Mouse (Mus musculus) liver, embryonic 15.5 days (tissue): Measurements from ENCODE around the gene Ttll6. TPM values are rescaled to one million over a fixed set of nuclear protein-coding genes. Genes with fewer than 3 reads are reported as not detected.

Source experiments
- ATAC-seq: fragments of 200-750 bp; cut with Nextera tagmentation; 2 replicates; pipeline ENCODE4 v1.8.0; 2017; ENCODE audit warnings: moderate number of reproducible peaks, mild to moderate bottlenecking, moderate library complexity; ENCODE audit not compliant: insufficient read depth
- H3K27ac ChIP-seq: fragments of 300-500 bp; sonication (generic); replicated peaks from 2 replicates; pipeline ENCODE4 v1.5.1; 2015; ENCODE audit warnings: mild to moderate bottlenecking, inconsistent platforms
- H3K27me3 ChIP-seq: fragments of 300-500 bp; sonication (generic); 2 replicates; pipeline ENCODE4 v1.6.1; 2015; ENCODE audit warnings: mild to moderate bottlenecking, inconsistent platforms
- H3K36me3 ChIP-seq: fragments of 300-500 bp; sonication (generic); replicated peaks from 2 replicates; pipeline ENCODE4 v1.6.1; 2015; ENCODE audit warnings: moderate library complexity, mild to moderate bottlenecking, inconsistent platforms
- H3K4me1 ChIP-seq: fragments of 300-500 bp; sonication (generic); replicated peaks from 2 replicates; pipeline ENCODE4 v1.6.1; 2015; ENCODE audit warnings: inconsistent platforms
- H3K4me2 ChIP-seq: fragments of 300-500 bp; sonication (generic); 2 replicates; pipeline ENCODE4 v1.6.1; 2015; ENCODE audit warnings: moderate library complexity, mild to moderate bottlenecking, inconsistent platforms
- H3K4me3 ChIP-seq: fragments of 300-500 bp; sonication (generic); replicated peaks from 2 replicates; pipeline ENCODE4 v1.5.1; 2015; ENCODE audit warnings: mild to moderate bottlenecking, inconsistent platforms
- H3K9ac ChIP-seq: fragments of 300-500 bp; sonication (generic); 2 replicates; pipeline ENCODE4 v1.6.1; 2015; ENCODE audit warnings: moderate library complexity, mild to moderate bottlenecking, inconsistent platforms
- H3K9me3 ChIP-seq: fragments of 300-500 bp; sonication (generic); replicated peaks from 2 replicates; pipeline ENCODE4 v1.6.1; 2016; ENCODE audit warnings: inconsistent platforms
- WGBS: fragments of 180-500 bp; shearing (Covaris S2); methylation state at CpG from one replicate; pipeline ENCODE4 v1.1.7; 2015; ENCODE audit warnings: mixed read lengths; ENCODE audit not compliant: insufficient replicate concordance; 5-methylcytosine and 5-hydroxymethylcytosine counted together
- polyA plus RNA-seq: library from polyadenylated mRNA; unstranded; fragments of >200 nt; fragmentation: Nextera tagmentation; extraction: Ambion mirVana; gene quantifications from 2 replicates; pipeline ENCODE4 v1.2.1, GENCODE M21; 2015

Gene Ttll6
- polyA plus RNA-seq, 1 experiment from 2014 or later = not detected

- Histone ChIP-seq H3K4me2 (no peak overlapping the region), H3K4me3 (no peak overlapping the region), H3K4me1 (peaks cover 4% of the 10 kb centered on the region; the same call in 1 of the 2 replicates), H3K9ac (no peak overlapping the region), H3K27me3 (peaks cover 93% of the 10 kb centered on the region), H3K9me3 (no peaks in the 10 kb centered on the region), H3K27ac (no peak overlapping the region), H3K36me3 (no peaks in the 10 kb centered on the region)
- ATAC-seq = no peak
- WGBS = 22% methylated on average over 9 of the region's 9 CpGs
Observed at GRCm38 (mm10) chr11:96168125-96168524, 34.5 kb downstream of the Ttll6 start.

GRCm38 (mm10) chr11:96169016-96169415 is 35.4 kb downstream of the Ttll6 start:
- Histone ChIP-seq H3K27me3 (peaks cover 96% of the 10 kb centered on the region), H3K36me3 (no peaks in the 10 kb centered on the region), H3K4me1 (peaks cover 4% of the 10 kb centered on the region; the same call in 1 of the 2 replicates), H3K4me2 (no peak overlapping the region), H3K27ac (no peak overlapping the region), H3K9me3 (no peaks in the 10 kb centered on the region), H3K4me3 (no peak overlapping the region), H3K9ac (no peak overlapping the region)
- 10% methylated on average over 7 of the region's 7 CpGs for WGBS
- no peak for ATAC-seq

GRCm38 (mm10) chr11:96170711-96171379 is 37.3 kb downstream of the Ttll6 start:
- WGBS = 2% methylated on average over 20 of the region's 20 CpGs
- H3K27me3 ChIP-seq = peaks cover 99% of the 10 kb centered on the region
- no peak overlapping the region for H3K4me2 ChIP-seq
- ATAC-seq = no peak
- H3K9me3 ChIP-seq = no peaks in the 10 kb centered on the region
- H3K27ac ChIP-seq = no peak overlapping the region
- no peaks in the 10 kb centered on the region for H3K4me1 ChIP-seq
- H3K9ac ChIP-seq = no peak overlapping the region
- H3K36me3 ChIP-seq = no peaks in the 10 kb centered on the region
- no peak overlapping the region for H3K4me3 ChIP-seq

- H3K27ac ChIP-seq = no peak overlapping the region
- no peak overlapping the region for H3K9ac ChIP-seq
- ATAC-seq = no peak
- no peak overlapping the region for H3K4me3 ChIP-seq
- H3K4me2 ChIP-seq = no peak overlapping the region
- H3K9me3 ChIP-seq = no peaks in the 10 kb centered on the region
- H3K36me3 ChIP-seq = no peaks in the 10 kb centered on the region
- WGBS = 3% methylated on average over 3 of the region's 3 CpGs
- peaks cover 100% of the 10 kb centered on the region for H3K27me3 ChIP-seq
- no peaks in the 10 kb centered on the region for H3K4me1 ChIP-seq
Observed at GRCm38 (mm10) chr11:96171601-96172000, 38.0 kb downstream of the Ttll6 start.

- no peaks in the 10 kb centered on the region for H3K36me3 ChIP-seq
- H3K9me3 ChIP-seq = no peaks in the 10 kb centered on the region
- no peaks in the 10 kb centered on the region for H3K4me1 ChIP-seq
- ATAC-seq = no peak
- H3K9ac ChIP-seq = no peak overlapping the region
- WGBS = 1% methylated on average over 25 of the region's 25 CpGs
- no peak overlapping the region for H3K4me3 ChIP-seq
- H3K4me2 ChIP-seq = no peak overlapping the region
- no peak overlapping the region for H3K27ac ChIP-seq
- peaks cover 100% of the 10 kb centered on the region for H3K27me3 ChIP-seq
Observed at GRCm38 (mm10) chr11:96172511-96173287, 39.1 kb downstream of the Ttll6 start.

- no peak overlapping the region for H3K4me2 ChIP-seq
- WGBS = under 1% methylated on average over 16 of the region's 16 CpGs
- no peak for ATAC-seq
- H3K27me3 ChIP-seq = peaks cover 100% of the 10 kb centered on the region
- H3K9ac ChIP-seq = no peak overlapping the region
- H3K36me3 ChIP-seq = no peaks in the 10 kb centered on the region
- no peak overlapping the region for H3K4me3 ChIP-seq
- no peaks in the 10 kb centered on the region for H3K4me1 ChIP-seq
- H3K9me3 ChIP-seq = no peaks in the 10 kb centered on the region
- no peak overlapping the region for H3K27ac ChIP-seq
Observed at GRCm38 (mm10) chr11:96173288-96173840, 39.8 kb downstream of the Ttll6 start.

GRCm38 (mm10) chr11:96174881-96175280 is 41.3 kb downstream of the Ttll6 start:
- H3K9ac ChIP-seq = no peak overlapping the region
- H3K36me3 ChIP-seq = no peaks in the 10 kb centered on the region
- H3K27ac ChIP-seq = no peak overlapping the region
- no peaks in the 10 kb centered on the region for H3K9me3 ChIP-seq
- no peaks in the 10 kb centered on the region for H3K4me1 ChIP-seq
- peaks cover 100% of the 10 kb centered on the region for H3K27me3 ChIP-seq
- no peak for ATAC-seq
- no peak overlapping the region for H3K4me3 ChIP-seq
- no peak overlapping the region for H3K4me2 ChIP-seq
- 3% methylated on average over 6 of the region's 6 CpGs for WGBS

GRCm38 (mm10) chr11:96175511-96175910 is 41.9 kb downstream of the Ttll6 start:
- Histone ChIP-seq H3K36me3 (no peaks in the 10 kb centered on the region), H3K27me3 (peaks cover 100% of the 10 kb centered on the region), H3K9me3 (no peaks in the 10 kb centered on the region), H3K27ac (no peak overlapping the region), H3K4me1 (no peaks in the 10 kb centered on the region), H3K4me3 (no peak overlapping the region), H3K4me2 (no peak overlapping the region), H3K9ac (no peak overlapping the region)
- ATAC-seq = no peak
- WGBS = under 1% methylated on average over 17 of the region's 17 CpGs

- H3K4me3 ChIP-seq = no peak overlapping the region
- no peaks in the 10 kb centered on the region for H3K36me3 ChIP-seq
- no peaks in the 10 kb centered on the region for H3K4me1 ChIP-seq
- H3K27ac ChIP-seq = no peak overlapping the region
- H3K9me3 ChIP-seq = no peaks in the 10 kb centered on the region
- WGBS = 2% methylated on average over 9 of the region's 9 CpGs
- H3K9ac ChIP-seq = no peak overlapping the region
- H3K4me2 ChIP-seq = no peak overlapping the region
- ATAC-seq = no peak
- H3K27me3 ChIP-seq = peaks cover 100% of the 10 kb centered on the region
Observed at GRCm38 (mm10) chr11:96175951-96176530, 42.5 kb downstream of the Ttll6 start.

- Histone ChIP-seq H3K36me3 (no peaks in the 10 kb centered on the region), H3K4me2 (no peak overlapping the region), H3K4me3 (no peak overlapping the region), H3K9me3 (no peaks in the 10 kb centered on the region), H3K9ac (no peak overlapping the region), H3K27me3 (peaks cover 100% of the 10 kb centered on the region), H3K4me1 (no peaks in the 10 kb centered on the region), H3K27ac (no peak overlapping the region)
- ATAC-seq = no peak
- under 1% methylated on average over 10 of the region's 10 CpGs for WGBS
Observed at GRCm38 (mm10) chr11:96176841-96177240, 43.3 kb downstream of the Ttll6 start.

GRCm38 (mm10) chr11:96177546-96178174 is 44.1 kb downstream of the Ttll6 start:
- 3% methylated on average over 27 of the region's 27 CpGs for WGBS
- Histone ChIP-seq H3K9me3 (no peaks in the 10 kb centered on the region), H3K4me2 (no peak overlapping the region), H3K36me3 (no peaks in the 10 kb centered on the region), H3K4me1 (no peaks in the 10 kb centered on the region), H3K27me3 (peaks cover 100% of the 10 kb centered on the region), H3K27ac (no peak overlapping the region), H3K4me3 (no peak overlapping the region), H3K9ac (no peak overlapping the region)
- no peak for ATAC-seq
